Mouse (Mus musculus): Measurements from ENCODE around the gene Fam168a.
"Not testable (repeated sequence)": the region's sequence is repeated elsewhere in the genome, so short reads cannot be mapped to it uniquely, and the experiment has no call there.

Fam168a gene

GRCm38 (mm10) chr7:100839632-100840402, 133.4 kb downstream of the Fam168a start:
- in situ Hi-C loops (cut with MboI, MseI), result no loop called here

DNA sequence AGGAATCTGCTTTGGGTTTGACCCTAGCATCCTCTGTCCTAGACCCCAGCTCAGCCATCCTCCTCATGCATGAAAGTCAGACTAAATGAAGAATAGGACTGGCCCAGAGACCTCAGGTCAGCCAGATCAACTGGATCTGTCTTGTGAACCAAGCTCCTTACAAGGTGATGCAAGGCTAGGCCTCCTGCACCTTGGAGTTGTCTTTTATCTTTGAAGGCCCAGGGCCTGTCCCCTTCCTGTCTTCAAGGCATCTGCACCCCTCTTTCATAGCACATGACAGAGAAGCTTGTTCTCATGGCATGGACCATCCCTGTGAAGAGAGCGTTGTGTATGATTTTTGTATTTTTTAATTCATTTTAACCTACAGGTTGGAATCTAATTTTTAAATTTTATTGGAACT, 134.5 kb downstream of the Fam168a start:
- in situ Hi-C loops (cut with MboI, MseI), result no loop called here

- in situ Hi-C loops (cut with MboI, MseI), result no loop called here
These were observed 135.2 kb downstream of the Fam168a start for GRCm38 (mm10) chr7:100841608-100842007.

DNA sequence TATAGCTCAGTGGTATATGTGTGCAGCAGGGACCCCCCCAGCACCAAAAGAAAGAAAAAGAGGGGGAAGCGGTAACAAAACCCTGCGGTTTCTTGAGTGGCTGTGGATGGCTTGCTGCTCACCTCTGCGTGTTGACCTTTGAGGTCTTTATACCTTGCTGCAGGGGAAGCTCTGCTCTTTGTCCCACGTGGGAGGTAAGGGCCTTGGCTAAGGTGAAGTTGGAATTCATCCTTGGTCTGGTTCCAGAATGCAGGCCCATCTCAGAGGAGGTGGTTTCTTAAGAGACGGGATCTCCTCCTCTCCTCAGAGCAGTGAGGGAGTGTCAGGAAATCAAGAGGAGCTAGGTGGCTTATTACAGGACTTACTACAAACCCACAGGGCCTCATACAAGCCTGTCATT, 135.7 kb downstream of the Fam168a start:
- in situ Hi-C loops (cut with MboI, MseI), result no loop called here

- in situ Hi-C loops (cut with MboI, MseI), result no loop called here
These were observed 137.4 kb downstream of the Fam168a start for GRCm38 (mm10) chr7:100843866-100844265.

DNA sequence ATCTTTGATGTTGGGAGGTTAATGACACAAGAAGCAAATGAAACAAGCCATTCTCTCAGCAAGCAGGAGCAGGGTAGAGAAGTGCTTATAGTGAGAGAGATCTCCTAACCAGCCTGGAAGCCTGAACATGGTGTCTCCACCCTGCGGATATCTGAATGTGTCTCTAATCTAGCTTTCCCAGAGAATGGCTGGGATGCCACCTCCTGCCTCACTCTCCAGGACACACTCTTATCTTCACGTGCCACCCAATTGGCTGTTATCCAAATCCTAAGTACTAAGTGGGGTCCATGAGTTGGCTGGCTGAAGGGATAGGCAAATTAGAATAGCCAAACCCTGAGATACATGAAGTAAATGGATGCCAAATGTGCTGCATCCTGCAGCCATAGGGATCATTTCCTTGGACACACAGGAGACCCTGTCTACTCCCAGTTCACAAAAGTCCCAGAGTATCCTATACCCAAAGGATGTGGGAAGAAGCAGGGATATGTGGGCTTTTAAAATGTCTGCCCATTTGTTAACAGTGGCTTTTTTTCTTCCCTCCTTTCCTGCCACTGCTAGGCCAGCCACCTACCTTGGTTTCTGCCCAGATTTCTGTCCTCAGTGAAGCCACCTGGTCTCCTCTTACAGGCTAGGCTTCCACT, 138.1 kb downstream of the Fam168a start:
- in situ Hi-C loops (cut with MboI, MseI), result no loop called here

- in situ Hi-C loops (cut with MboI, MseI), result no loop called here
These were observed 138.6 kb downstream of the Fam168a start for GRCm38 (mm10) chr7:100845026-100845400.

- in situ Hi-C loops (cut with MboI, MseI), result no loop called here
These were observed 139.0 kb downstream of the Fam168a start for GRCm38 (mm10) chr7:100845412-100845811.

- in situ Hi-C loops (cut with MboI, MseI), result not testable (repeated sequence)
These were observed 139.6 kb downstream of the Fam168a start for GRCm38 (mm10) chr7:100846033-100846432.

DNA sequence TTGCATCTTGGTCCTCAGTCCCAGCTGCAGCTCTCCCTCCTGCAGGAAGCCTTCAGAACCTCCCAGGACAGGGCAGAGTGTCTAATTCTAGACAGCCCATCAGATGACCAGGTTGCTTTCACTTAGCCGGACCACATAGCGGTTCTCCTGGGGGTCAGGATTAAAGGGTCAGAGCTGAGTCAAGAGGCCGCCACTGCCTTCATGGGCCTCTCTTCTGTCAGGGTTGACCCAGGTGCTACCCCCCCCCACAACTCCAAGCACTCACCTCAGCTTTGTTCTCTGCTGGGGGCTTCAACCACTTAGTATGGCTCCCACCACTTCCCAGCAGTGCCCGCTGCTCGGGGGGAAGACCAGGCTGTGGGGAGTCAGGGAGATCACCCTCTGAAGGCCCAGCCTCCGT, 140.7 kb downstream of the Fam168a start:
- in situ Hi-C loops (cut with MboI, MseI), result no loop called here

GRCm38 (mm10) chr7:100848744-100849143, 142.3 kb downstream of the Fam168a start:
- in situ Hi-C loops (cut with MboI, MseI), result no loop called here

DNA sequence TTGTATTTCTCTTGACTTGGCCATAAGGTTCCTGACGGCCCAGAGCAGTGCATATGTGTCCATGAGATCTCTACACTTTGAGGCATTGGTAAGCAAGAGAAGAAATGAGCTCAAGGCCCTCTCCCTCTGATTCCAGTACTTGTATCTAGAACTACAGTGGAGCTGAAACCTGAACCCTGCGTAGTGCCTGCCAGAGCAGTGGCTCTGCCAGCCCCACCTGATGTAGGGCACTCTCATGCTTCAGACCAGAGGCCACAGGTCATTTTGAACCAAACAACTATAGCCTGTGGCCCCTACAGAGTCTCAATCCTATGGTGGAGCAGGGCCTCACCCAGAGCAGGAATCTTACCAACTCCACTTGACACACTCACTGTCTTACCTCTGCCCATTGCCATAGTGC, 143.1 kb downstream of the Fam168a start:
- in situ Hi-C loops (cut with MboI, MseI), result no loop called here

DNA sequence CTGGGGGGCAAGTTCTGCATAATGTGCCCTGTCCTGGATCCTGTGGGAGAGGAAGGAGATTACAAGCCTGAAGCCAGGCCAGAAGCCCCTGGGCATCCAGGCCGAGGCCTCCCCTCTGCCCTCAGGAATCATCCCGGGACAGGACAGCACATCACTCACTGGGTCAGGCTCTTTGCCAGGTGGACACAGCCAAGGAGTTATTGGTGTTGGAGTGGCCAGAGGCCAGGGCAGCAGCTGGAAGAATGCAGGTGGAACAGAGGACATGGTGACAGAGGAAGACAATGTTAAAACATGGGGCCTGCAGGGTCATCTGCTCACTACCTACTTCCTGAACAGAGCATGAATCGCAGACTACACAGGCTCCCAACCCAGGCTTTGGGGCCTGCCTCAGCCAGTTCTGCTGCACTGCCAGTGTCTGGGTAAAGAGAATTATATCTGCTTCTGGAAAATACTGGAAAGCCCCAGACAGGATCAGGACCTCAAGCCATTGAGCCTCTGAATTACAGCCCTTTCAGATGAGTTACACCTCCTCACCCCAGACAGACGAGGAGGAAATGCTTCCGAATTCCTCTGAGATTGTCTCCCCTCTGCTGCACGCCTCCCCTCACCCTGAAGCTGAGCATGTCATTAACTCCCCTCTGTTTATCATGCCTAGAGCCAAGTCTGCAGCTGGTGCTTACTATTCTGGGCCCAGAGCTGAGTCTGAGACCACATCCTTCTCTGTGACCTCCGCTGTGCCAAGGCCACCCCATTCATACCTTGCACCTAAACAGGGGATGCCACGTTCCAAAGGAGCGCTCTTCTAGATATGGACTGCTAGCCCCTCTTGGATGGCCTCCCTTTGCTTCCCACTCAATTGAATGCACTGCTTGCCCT, 145.3 kb downstream of the Fam168a start:
- in situ Hi-C loops (cut with MboI, MseI), result no loop called here

DNA sequence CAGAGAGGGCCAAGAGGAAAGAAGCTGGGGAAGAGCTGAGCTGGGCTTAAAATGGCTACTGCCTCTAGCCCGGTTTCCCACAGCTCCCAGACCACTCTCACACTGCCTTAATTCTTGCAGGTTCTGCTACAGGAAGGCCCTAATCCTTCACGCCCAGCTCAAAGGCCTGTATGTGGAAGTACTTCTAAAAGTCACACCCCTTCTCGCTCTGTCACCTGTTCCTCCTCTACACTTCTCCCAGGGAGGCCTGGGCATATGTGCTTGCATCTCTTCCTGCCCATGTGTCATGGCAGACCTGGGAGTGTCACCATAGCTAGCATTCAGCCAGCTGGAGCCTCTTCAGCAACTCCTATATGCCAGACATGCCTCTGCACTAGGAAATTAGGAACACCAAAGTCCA, 147.0 kb downstream of the Fam168a start:
- in situ Hi-C loops (cut with MboI, MseI), result no loop called here

DNA sequence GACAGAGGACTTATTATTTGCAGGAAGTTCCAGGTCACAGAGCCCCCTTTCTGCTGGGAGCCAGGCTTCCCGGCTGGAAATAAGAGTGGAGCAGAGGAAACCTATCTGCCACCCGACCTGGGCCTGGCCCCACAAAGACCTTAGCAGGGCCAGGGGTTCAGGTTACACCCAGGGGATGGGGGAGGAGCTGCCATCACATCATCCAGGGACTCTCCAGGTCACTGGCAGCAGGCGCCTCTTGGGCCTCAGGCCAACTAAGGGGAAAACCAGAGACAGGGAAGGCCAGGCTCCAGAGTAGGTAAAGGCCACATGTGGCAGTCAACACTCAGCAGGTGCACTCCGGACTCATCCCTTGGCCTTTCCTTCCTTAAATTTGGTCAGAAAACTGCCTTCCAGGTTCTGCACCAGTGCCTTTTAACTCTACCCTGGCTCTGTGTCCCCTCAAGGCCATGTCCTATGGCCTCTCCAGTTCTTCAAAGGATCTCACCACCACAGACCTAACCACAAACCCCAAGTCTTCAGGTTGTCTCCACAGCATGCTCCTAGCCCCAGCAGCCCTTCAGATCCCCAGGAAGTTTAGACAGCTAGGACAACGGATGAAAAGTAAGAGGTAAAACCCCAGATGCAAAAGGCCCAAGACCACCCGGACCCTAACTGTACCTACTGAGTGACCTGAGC, 147.8 kb downstream of the Fam168a start:
- in situ Hi-C loops (cut with MboI, MseI), result no loop called here

DNA sequence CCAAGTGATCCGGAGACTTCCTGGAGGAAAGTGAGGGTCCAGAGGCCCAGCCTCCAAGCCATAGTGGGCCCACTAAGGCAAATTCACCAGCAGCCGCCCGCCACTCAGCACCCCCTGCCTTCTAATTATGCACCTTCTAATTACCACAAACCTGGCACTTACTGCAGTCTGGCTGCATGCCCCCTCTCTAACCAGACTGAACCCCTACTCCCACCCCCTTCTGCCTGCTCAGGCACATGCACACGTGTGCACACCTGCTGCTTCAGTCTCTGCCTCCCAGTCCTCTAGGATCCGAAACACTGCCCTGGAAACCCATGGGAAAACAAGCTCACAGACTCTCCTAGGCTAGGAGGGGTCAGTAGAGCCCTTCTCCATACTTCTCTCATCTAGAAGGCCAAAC, 148.4 kb downstream of the Fam168a start:
- in situ Hi-C loops (cut with MboI, MseI), result no loop called here

- in situ Hi-C loops (cut with MboI, MseI), result no loop called here
These were observed 148.9 kb downstream of the Fam168a start for GRCm38 (mm10) chr7:100855300-100855699.

DNA sequence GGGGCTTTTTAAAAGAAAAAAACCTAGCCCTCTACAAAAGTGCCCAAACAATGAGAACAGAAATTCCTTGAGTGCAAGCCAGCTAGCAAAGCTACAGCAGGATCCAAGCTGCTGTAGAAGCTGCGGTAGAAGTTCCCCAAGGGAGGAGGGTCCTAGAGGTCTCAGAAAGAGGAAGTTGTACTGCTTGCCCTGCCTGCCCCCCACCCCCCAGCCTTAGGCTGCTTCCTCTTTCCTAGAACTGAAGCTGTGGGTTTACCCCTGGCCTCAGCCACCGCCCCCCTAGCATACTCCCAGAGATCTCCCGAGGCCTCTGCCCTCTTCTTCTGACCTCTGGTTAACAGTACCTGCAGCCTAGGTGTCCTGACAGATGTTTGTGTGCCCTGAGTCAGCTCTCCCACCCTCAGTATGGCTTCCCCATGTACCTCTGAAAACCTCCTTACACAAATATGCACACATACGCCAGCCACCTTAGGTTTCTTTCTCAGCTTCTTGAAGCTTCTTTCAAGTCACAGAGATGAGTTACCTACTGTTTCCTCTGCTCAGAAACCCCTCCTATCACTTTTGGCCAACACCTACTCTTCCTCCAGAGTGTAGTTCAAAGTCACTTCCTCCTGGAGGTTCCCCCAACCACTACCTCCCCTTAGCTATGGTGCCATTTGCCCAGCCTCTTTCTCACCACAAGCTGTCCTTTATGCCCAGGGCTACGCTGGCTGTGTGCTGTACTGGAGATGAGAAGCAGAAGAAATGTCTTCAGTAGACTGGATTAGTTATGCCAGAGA, 149.5 kb downstream of the Fam168a start:
- in situ Hi-C loops (cut with MboI, MseI), result no loop called here

GRCm38 (mm10) chr7:100860450-100860849, 154.0 kb downstream of the Fam168a start:
- in situ Hi-C loops (cut with MboI, MseI), result no loop called here

DNA sequence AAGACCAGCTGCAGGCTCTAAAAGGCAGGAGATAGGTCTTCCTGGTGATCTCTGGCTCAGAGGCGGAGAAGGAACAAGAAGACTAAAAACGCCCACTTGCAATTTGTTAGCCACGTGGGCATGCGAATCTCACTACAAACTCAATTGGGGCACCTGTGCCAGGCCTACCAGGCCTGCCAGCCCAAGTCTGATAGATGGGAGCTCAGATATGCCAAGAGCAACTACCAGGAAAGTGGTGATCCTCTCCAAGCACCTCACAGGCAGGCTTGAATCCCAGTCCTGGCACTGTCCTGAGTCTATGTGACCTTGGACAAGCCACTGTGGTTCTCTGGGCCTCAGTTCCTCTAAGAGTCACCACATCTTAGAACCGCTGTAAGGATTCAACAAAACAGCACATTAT, 154.8 kb downstream of the Fam168a start:
- in situ Hi-C loops (cut with MboI, MseI), result no loop called here

DNA sequence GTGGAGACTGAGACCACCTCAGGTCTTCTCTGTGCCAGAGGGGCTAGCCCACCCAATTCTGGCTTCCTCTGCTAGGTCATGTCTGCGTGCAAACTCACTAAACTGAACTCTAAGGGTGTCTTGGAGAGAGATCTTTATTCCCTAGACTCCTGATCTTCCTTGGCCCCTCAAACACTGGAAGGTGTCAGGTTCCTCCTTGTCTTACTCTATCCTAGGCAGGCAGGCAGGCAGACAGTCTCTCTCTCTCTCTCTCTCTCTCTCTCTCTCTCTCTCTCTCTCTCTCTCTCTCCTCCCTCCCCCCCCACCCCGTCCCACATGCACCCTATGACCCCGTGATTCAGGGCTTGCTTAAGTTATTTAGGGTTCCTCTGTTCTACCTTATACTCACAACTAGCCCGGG, 155.9 kb downstream of the Fam168a start:
- in situ Hi-C loops (cut with MboI, MseI), result no loop called here
